Mouse (Mus musculus) MEL (cell line): Measurements from ENCODE around the gene Sp6.

Experiments used
- E2F4 ChIP-seq: IDR thresholded peaks from 2 replicates; pipeline ENCODE4 v1.6.1; 2011; ENCODE audit warnings: low read depth, low read length, improper control_type of control experiment, borderline replicate concordance
- MAX ChIP-seq: IDR thresholded peaks from 2 replicates; pipeline ENCODE4 v1.6.1; 2011; ENCODE audit warnings: low read length, improper control_type of control experiment
- POLR2A ChIP-seq, 2 experiments: IDR thresholded peaks; 2 replicates each; pipeline ENCODE4 v1.6.1; 2011 to 2012; ENCODE audit warnings: low read length in 2 of 2, mild to moderate bottlenecking in 2 of 2, control low read depth in 1 of 2, improper control_type of control experiment in 1 of 2, low read depth in 1 of 2, moderate library complexity in 1 of 2; ENCODE audit not compliant: control insufficient read depth in 1 of 2, insufficient read depth in 1 of 2, poor library complexity in 1 of 2

DNA sequence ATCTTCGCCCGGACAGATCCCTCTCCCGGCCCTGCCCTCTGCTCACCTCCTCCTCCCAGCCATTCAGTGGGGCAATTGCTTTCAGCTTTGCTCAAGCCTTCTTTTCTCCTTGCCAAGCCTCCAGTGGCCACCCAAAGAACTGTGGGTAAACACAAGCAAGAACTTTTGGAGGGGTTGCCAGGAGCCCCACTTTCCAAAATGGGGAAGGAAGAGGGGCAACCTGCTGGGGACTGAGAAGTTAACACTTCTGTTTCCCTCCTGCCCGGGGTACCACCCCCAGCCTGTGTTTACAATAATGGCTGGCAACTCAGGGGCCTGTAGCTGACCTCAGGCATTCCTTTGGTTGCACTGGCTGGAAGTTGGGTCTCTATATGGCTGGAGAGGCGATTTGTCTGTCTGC, 10.0 kb upstream of the Sp6 start:
- TF ChIP-seq MAX, result no peak
- TF ChIP-seq E2F4, result no peak
- TF ChIP-seq POLR2A (IDR thresholded peaks at IDR 0.05; ENCODE audit: control insufficient read depth in 1 of 2, insufficient read depth in 1 of 2, low read depth in 1 of 2, low read length in 2 of 2, poor library complexity in 1 of 2), result no peak
